ENCODE assay signal across 14 mouse cellular contexts in the genomic region with DNA sequence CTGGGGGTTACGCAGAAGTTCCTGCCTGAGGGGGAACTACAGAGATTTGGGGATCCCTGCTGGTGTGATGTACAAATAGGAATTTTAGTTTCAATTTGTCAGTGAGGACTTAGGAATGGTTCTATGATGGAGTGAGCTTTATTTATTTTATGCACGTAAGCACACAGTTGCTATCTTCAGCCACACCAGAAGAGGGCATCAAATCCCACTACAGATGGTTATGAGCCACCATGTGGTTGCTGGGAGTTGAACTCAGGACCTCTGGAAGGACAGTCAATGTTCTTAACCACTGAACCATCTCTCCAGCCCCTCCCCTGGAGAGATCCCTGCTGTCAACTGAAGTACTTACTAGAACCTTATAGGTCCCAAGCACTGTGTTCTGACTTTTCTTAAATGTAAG.
DNase-seq lines count a peak whose midpoint lies in the region; ATAC-seq and TF ChIP-seq lines count a peak whose summit lies in the region.
"Had no signal": no experiment of that assay in that cellular context is flagged by ENCODE, and none has a peak within 500 bp of the region (broad histone marks: within the 10 kb centered on the region; RNA-seq: fewer than 3 reads in every experiment).

No protein-coding gene starts in this region.

- 96% methylated on average over 2 of the region's 2 CpGs for WGBS in hindbrain, embryonic 13.5 days
- WGBS in hindbrain, embryonic 16.5 days: 84% methylated on average over 2 of the region's 2 CpGs
- WGBS in midbrain, embryonic 13.5 days: 88% methylated on average over 2 of the region's 2 CpGs
- WGBS in midbrain, embryonic 10.5 days: 89% methylated on average over 2 of the region's 2 CpGs
- WGBS in midbrain, postnatal 0 days: 79% methylated on average over 2 of the region's 2 CpGs

- H3K27me3 ChIP-seq in hindbrain, embryonic 13.5 days: no peaks in the 10 kb centered on the region
- no peaks in the 10 kb centered on the region for H3K27me3 ChIP-seq in hindbrain, embryonic 16.5 days (replicated peaks; ENCODE audit: control insufficient read depth, insufficient read depth, low read length)
- no peaks in the 10 kb centered on the region for H3K27me3 ChIP-seq in midbrain, embryonic 13.5 days
- no peaks in the 10 kb centered on the region for H3K27me3 ChIP-seq in midbrain, embryonic 10.5 days (ENCODE audit: low read depth, poor library complexity, severe bottlenecking)
- H3K27me3 ChIP-seq in midbrain, postnatal 0 days (ENCODE audit: insufficient read depth, low read length): no peaks in the 10 kb centered on the region
- H3K27me3 ChIP-seq: liver, embryonic 15.5 days; neural tube, embryonic 12.5 days had no signal

- no peak for ATAC-seq in hindbrain, embryonic 13.5 days (ENCODE audit: low FRiP score)
- ATAC-seq in hindbrain, embryonic 16.5 days: no peak
- ATAC-seq in midbrain, embryonic 13.5 days: no peak
- ATAC-seq in midbrain, postnatal 0 days (ENCODE audit: low FRiP score): no peak
- ATAC-seq: inflammation-experienced regulatory T-cells, adult 6 months had no signal

- H3K4me2 ChIP-seq in hindbrain, embryonic 13.5 days: no peak overlapping the region
- H3K4me2 ChIP-seq in hindbrain, embryonic 16.5 days (ENCODE audit: low read length): no peak overlapping the region
- no peak overlapping the region for H3K4me2 ChIP-seq in midbrain, embryonic 13.5 days (replicated peaks)
- H3K4me2 ChIP-seq in midbrain, postnatal 0 days (ENCODE audit: low read depth, low read length, poor library complexity, severe bottlenecking): no peak overlapping the region
- H3K4me2 ChIP-seq: limb, embryonic 13.5 days; liver, embryonic 15.5 days; neural tube, embryonic 12.5 days had no signal

- no peak overlapping the region for H3K4me3 ChIP-seq in hindbrain, embryonic 13.5 days
- no peak overlapping the region for H3K4me3 ChIP-seq in hindbrain, embryonic 16.5 days (ENCODE audit: low read length)
- no peak overlapping the region for H3K4me3 ChIP-seq in midbrain, embryonic 13.5 days (replicated peaks)
- no peak overlapping the region for H3K4me3 ChIP-seq in midbrain, embryonic 10.5 days
- H3K4me3 ChIP-seq in midbrain, postnatal 0 days (ENCODE audit: low read depth, low read length): no peak overlapping the region
- H3K4me3 ChIP-seq: limb, embryonic 13.5 days; liver, embryonic 15.5 days; neural tube, embryonic 12.5 days had no signal

- no peaks in the 10 kb centered on the region for H3K36me3 ChIP-seq in hindbrain, embryonic 13.5 days
- no peaks in the 10 kb centered on the region for H3K36me3 ChIP-seq in hindbrain, embryonic 16.5 days (ENCODE audit: control insufficient read depth, insufficient read depth, low read length)
- H3K36me3 ChIP-seq in midbrain, embryonic 13.5 days: no peaks in the 10 kb centered on the region
- H3K36me3 ChIP-seq in midbrain, embryonic 10.5 days: no peaks in the 10 kb centered on the region
- no peaks in the 10 kb centered on the region for H3K36me3 ChIP-seq in midbrain, postnatal 0 days (ENCODE audit: insufficient read depth, low read length)
- H3K36me3 ChIP-seq: limb, embryonic 13.5 days; liver, embryonic 15.5 days; neural tube, embryonic 12.5 days had no signal

- peak; percentile 45 for TF ChIP-seq CTCF in midbrain, postnatal 0 days (IDR thresholded peaks at IDR 0.05)

- peak overlapping the region; percentile 62; the same call in 1 of the 2 replicates for H3K27ac ChIP-seq in hindbrain, embryonic 13.5 days
- H3K27ac ChIP-seq in hindbrain, embryonic 16.5 days (ENCODE audit: low read depth, low read length): no peak overlapping the region
- H3K27ac ChIP-seq in midbrain, embryonic 13.5 days: peak overlapping the region; percentile 30; the same call in 1 of the 2 replicates
- no peak overlapping the region for H3K27ac ChIP-seq in midbrain, embryonic 10.5 days (replicated peaks)
- H3K27ac ChIP-seq in midbrain, postnatal 0 days (ENCODE audit: low read depth, low read length): no peak overlapping the region
- H3K27ac ChIP-seq: limb, embryonic 13.5 days; liver, embryonic 15.5 days; neural tube, embryonic 12.5 days had no signal

- H3K9ac ChIP-seq in hindbrain, embryonic 13.5 days: no peak overlapping the region
- H3K9ac ChIP-seq in hindbrain, embryonic 16.5 days (ENCODE audit: low read depth, low read length): no peak overlapping the region
- H3K9ac ChIP-seq in midbrain, embryonic 13.5 days (replicated peaks): no peak overlapping the region
- H3K9ac ChIP-seq in midbrain, postnatal 0 days (replicated peaks; ENCODE audit: low read length, poor library complexity, severe bottlenecking): no peak overlapping the region
- H3K9ac ChIP-seq: limb, embryonic 13.5 days; liver, embryonic 15.5 days; neural tube, embryonic 12.5 days had no signal

- DNase-seq in midbrain, embryonic 10.5 days (ENCODE audit: low spot score): no peak
- peak; percentile 4 for DNase-seq in adipocyte (ENCODE audit: low spot score)
- DNase-seq in midbrain, postnatal 0 days (ENCODE audit: low spot score): no peak
- no peak for DNase-seq in cerebellum, postnatal 10 days
- no peak for DNase-seq in adrenal gland, adult 8-10 months
- DNase-seq: gastrocnemius, postnatal 25 days; right cerebral cortex, postnatal 14 days had no signal

- peaks cover 60% of the 10 kb centered on the region for H3K4me1 ChIP-seq in hindbrain, embryonic 13.5 days (replicated peaks)
- peaks cover 17% of the 10 kb centered on the region for H3K4me1 ChIP-seq in hindbrain, embryonic 16.5 days (ENCODE audit: control insufficient read depth, insufficient read depth, low read depth, low read length)
- H3K4me1 ChIP-seq in midbrain, embryonic 13.5 days (replicated peaks): peaks cover 62% of the 10 kb centered on the region
- peaks cover 36% of the 10 kb centered on the region for H3K4me1 ChIP-seq in midbrain, embryonic 10.5 days
- peaks cover 5% of the 10 kb centered on the region; the same call in 1 of the 2 replicates for H3K4me1 ChIP-seq in midbrain, postnatal 0 days (ENCODE audit: insufficient read depth, low read length)

- H3K9me3 ChIP-seq in hindbrain, embryonic 13.5 days: no peaks in the 10 kb centered on the region
- no peaks in the 10 kb centered on the region for H3K9me3 ChIP-seq in hindbrain, embryonic 16.5 days (ENCODE audit: control insufficient read depth, low read length)
- no peaks in the 10 kb centered on the region for H3K9me3 ChIP-seq in midbrain, embryonic 13.5 days
- no peaks in the 10 kb centered on the region for H3K9me3 ChIP-seq in midbrain, embryonic 10.5 days (replicated peaks)
- no peaks in the 10 kb centered on the region for H3K9me3 ChIP-seq in midbrain, postnatal 0 days (ENCODE audit: low read length)
- H3K9me3 ChIP-seq: limb, embryonic 13.5 days; liver, embryonic 15.5 days; neural tube, embryonic 12.5 days had no signal

Comparison
In these comparisons a context has a peak if more than half of its experiments do, and no peak if none do; other contexts are left out.
1. H3K27ac ChIP-seq: peak in hindbrain, embryonic 13.5 days (single experiment) and midbrain, embryonic 13.5 days (single experiment); none in hindbrain, embryonic 16.5 days (single experiment), midbrain, embryonic 10.5 days (single experiment) and midbrain, postnatal 0 days (single experiment).